Mouse (Mus musculus) neural tube, embryonic 13.5 days (tissue): ENCODE results near the gene Trmt1. TPM values are rescaled to one million over a fixed set of nuclear protein-coding genes. Genes with fewer than 3 reads are reported as not detected.

Source experiments
- ATAC-seq: fragments of 200-750 bp; cut with Nextera tagmentation; 2 replicates; pipeline ENCODE4 v1.8.0; 2017; ENCODE audit warnings: low read depth, mild to moderate bottlenecking, moderate TSS enrichment, moderate library complexity
- H3K27ac ChIP-seq: fragments of 300-500 bp; sonication (generic); replicated peaks from 2 replicates; pipeline ENCODE4 v1.5.1; 2015; ENCODE audit warnings: moderate library complexity, mild to moderate bottlenecking, inconsistent platforms
- H3K27me3 ChIP-seq: fragments of 300-500 bp; sonication (generic); 2 replicates; pipeline ENCODE4 v1.6.1; 2015; ENCODE audit warnings: mild to moderate bottlenecking, inconsistent platforms
- H3K36me3 ChIP-seq: fragments of 300-500 bp; sonication (generic); 2 replicates; pipeline ENCODE4 v1.6.1; 2015; ENCODE audit warnings: mild to moderate bottlenecking, inconsistent platforms
- H3K4me1 ChIP-seq: fragments of 300-500 bp; sonication (generic); replicated peaks from 2 replicates; pipeline ENCODE4 v1.6.1; 2015; ENCODE audit warnings: inconsistent platforms
- H3K4me2 ChIP-seq: fragments of 300-500 bp; sonication (generic); 2 replicates; pipeline ENCODE4 v1.6.1; 2015; ENCODE audit warnings: inconsistent platforms, mild to moderate bottlenecking, moderate library complexity
- H3K4me3 ChIP-seq: fragments of 300-500 bp; sonication (generic); 2 replicates; pipeline ENCODE4 v1.5.1; 2015; ENCODE audit warnings: mild to moderate bottlenecking, inconsistent platforms
- H3K9ac ChIP-seq: fragments of 300-500 bp; sonication (generic); 2 replicates; pipeline ENCODE4 v1.6.1; 2015; ENCODE audit warnings: moderate library complexity, mild to moderate bottlenecking, inconsistent platforms
- H3K9me3 ChIP-seq: fragments of 300-500 bp; sonication (generic); 2 replicates; pipeline ENCODE4 v1.6.1; 2016; ENCODE audit warnings: inconsistent platforms
- WGBS: fragments of 180-500 bp; shearing (Covaris S2); methylation state at CpG from one replicate; pipeline ENCODE4 v1.1.7; 2015; 5-methylcytosine and 5-hydroxymethylcytosine counted together
- polyA plus RNA-seq: library from polyadenylated mRNA; unstranded; fragments of >200 nt; fragmentation: Nextera tagmentation; extraction: Ambion mirVana; gene quantifications from 2 replicates; pipeline ENCODE4 v1.2.1, GENCODE M21; 2015

Trmt1 gene
- polyA plus RNA-seq, 1 experiment from 2014 or later, result 55.5 TPM

- H3K4me2 ChIP-seq, result no peak overlapping the region
- H3K27ac ChIP-seq, result peak overlapping the region; percentile 83
- H3K27me3 ChIP-seq, result peaks cover 99% of the 10 kb centered on the region
- H3K9me3 ChIP-seq, result no peaks in the 10 kb centered on the region
- H3K36me3 ChIP-seq, result no peaks in the 10 kb centered on the region
- H3K4me1 ChIP-seq, result peaks cover 99% of the 10 kb centered on the region
- 30% methylated on average over 13 of the region's 13 CpGs for WGBS
- H3K4me3 ChIP-seq, result no peak overlapping the region
- peak overlapping the region; percentile 49; the same call in 1 of the 2 replicates for H3K9ac ChIP-seq
- ATAC-seq, result no peak
Observed at GRCm38 (mm10) chr8:84740895-84741843, 55.1 kb downstream of the Trmt1 start.

- H3K27me3 ChIP-seq, result peaks cover 99% of the 10 kb centered on the region
- WGBS, result 2% methylated on average over 32 of the region's 32 CpGs
- H3K9me3 ChIP-seq, result no peaks in the 10 kb centered on the region
- H3K27ac ChIP-seq, result peak overlapping the region; percentile 83
- H3K9ac ChIP-seq, result peak overlapping the region; percentile 49
- peak; percentile 51 for ATAC-seq
- no peaks in the 10 kb centered on the region for H3K36me3 ChIP-seq
- H3K4me1 ChIP-seq, result peaks cover 100% of the 10 kb centered on the region
- peak overlapping the region; percentile 37 for H3K4me2 ChIP-seq
- no peak overlapping the region for H3K4me3 ChIP-seq
Observed at GRCm38 (mm10) chr8:84742171-84743053, 56.3 kb downstream of the Trmt1 start.

- H3K9ac ChIP-seq, result peak overlapping the region; percentile 49
- peaks cover 98% of the 10 kb centered on the region for H3K4me1 ChIP-seq
- H3K4me3 ChIP-seq, result no peak overlapping the region
- H3K36me3 ChIP-seq, result no peaks in the 10 kb centered on the region
- 9% methylated on average over 10 of the region's 10 CpGs for WGBS
- H3K4me2 ChIP-seq, result peak overlapping the region; percentile 37
- peak overlapping the region; percentile 83 for H3K27ac ChIP-seq
- no peak; the same call in 1 of the 2 replicates for ATAC-seq
- H3K9me3 ChIP-seq, result no peaks in the 10 kb centered on the region
- peaks cover 98% of the 10 kb centered on the region for H3K27me3 ChIP-seq
Observed at GRCm38 (mm10) chr8:84743054-84743415, 56.9 kb downstream of the Trmt1 start.

GRCm38 (mm10) chr8:84743517-84744420, 57.7 kb downstream of the Trmt1 start:
- H3K36me3 ChIP-seq, result no peaks in the 10 kb centered on the region
- 7% methylated on average over 16 of the region's 17 CpGs for WGBS
- peaks cover 91% of the 10 kb centered on the region for H3K4me1 ChIP-seq
- H3K9me3 ChIP-seq, result no peaks in the 10 kb centered on the region
- H3K9ac ChIP-seq, result peak overlapping the region; percentile 34; the same call in 1 of the 2 replicates
- H3K4me2 ChIP-seq, result peak overlapping the region; percentile 26
- peak overlapping the region; percentile 83 for H3K27ac ChIP-seq
- H3K4me3 ChIP-seq, result no peak overlapping the region
- peaks cover 98% of the 10 kb centered on the region for H3K27me3 ChIP-seq
- ATAC-seq, result peak; percentile 67

- peak overlapping the region; percentile 45 for H3K9ac ChIP-seq
- peaks cover 98% of the 10 kb centered on the region for H3K27me3 ChIP-seq
- peaks cover 84% of the 10 kb centered on the region for H3K4me1 ChIP-seq
- H3K4me2 ChIP-seq, result peak overlapping the region; percentile 9; the same call in 1 of the 2 replicates
- H3K4me3 ChIP-seq, result no peak overlapping the region
- H3K27ac ChIP-seq, result peak overlapping the region; percentile 83
- H3K9me3 ChIP-seq, result no peaks in the 10 kb centered on the region
- no peak for ATAC-seq
- no peaks in the 10 kb centered on the region for H3K36me3 ChIP-seq
- 3% methylated on average over 17 of the region's 17 CpGs for WGBS
Observed at GRCm38 (mm10) chr8:84745032-84745925, 59.2 kb downstream of the Trmt1 start.

Other genes starting within 250 kb of the Trmt1 start
- 32.5 and 37.7 TPM in 2 replicates for gene Ier2, start 23.5 kb upstream of the Trmt1 start, polyA plus RNA-seq
- gene Nacc1, start 1.6 kb downstream of the Trmt1 start, polyA plus RNA-seq, result 14.1 and 15.1 TPM in 2 replicates
- 2.8 and 3.6 TPM in 2 replicates for gene Lyl1, start 15.2 kb downstream of the Trmt1 start, polyA plus RNA-seq
- 1.4 and 2.2 TPM in 2 replicates for gene G430095P16Rik, start 36.7 kb downstream of the Trmt1 start, polyA plus RNA-seq
- 28.7 and 34.4 TPM in 2 replicates for gene Nfix, start 114.0 kb downstream of the Trmt1 start, polyA plus RNA-seq
- 12.3 and 12.8 TPM in 2 replicates for gene Dand5, start 136.5 kb downstream of the Trmt1 start, polyA plus RNA-seq
- gene Gadd45gip1, start 145.2 kb downstream of the Trmt1 start, polyA plus RNA-seq, result 35.1 and 39.8 TPM in 2 replicates
- 69.9 and 74.2 TPM in 2 replicates for gene Rad23a, start 154.4 kb downstream of the Trmt1 start, polyA plus RNA-seq
- 766 and 971 TPM in 2 replicates for gene Calr, start 160.6 kb downstream of the Trmt1 start, polyA plus RNA-seq
- 102 and 104 TPM in 2 replicates for gene Farsa, start 170.7 kb downstream of the Trmt1 start, polyA plus RNA-seq
- 16.4 and 16.6 TPM in 2 replicates for gene Syce2, start 185.8 kb downstream of the Trmt1 start, polyA plus RNA-seq
- gene Gcdh, start 207.6 kb downstream of the Trmt1 start, polyA plus RNA-seq, result 37.2 and 37.3 TPM in 2 replicates
- gene Klf1, start 215.6 kb downstream of the Trmt1 start, polyA plus RNA-seq, result 0.90 and 0.91 TPM in 2 replicates
- gene Dnase2a, start 222.3 kb downstream of the Trmt1 start, polyA plus RNA-seq, result 4.5 and 8.8 TPM in 2 replicates